Comparison of ENCODE assay signal across 19 mouse cellular contexts in the genomic region with DNA sequence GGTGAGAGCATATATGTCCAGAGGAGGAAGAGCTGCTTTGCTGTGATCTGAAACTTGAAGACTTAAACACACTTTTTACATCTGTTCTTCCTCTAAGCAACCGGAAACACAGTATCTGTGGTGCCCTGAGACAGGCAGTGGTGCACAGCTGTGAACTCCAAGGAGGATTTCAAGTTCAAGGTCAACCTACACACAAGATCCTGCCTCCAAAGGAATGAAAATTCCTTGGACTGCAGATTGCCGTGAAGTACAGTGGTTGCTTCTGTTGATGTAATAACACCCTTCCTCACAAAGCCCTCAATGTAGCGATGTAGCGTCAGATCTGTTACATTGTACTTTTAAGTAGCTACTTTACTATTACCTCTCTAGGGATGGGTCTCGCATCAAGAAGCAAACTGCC. TPM values are rescaled to one million over a fixed set of nuclear protein-coding genes. Genes with fewer than 3 reads are reported as not detected.
A peak's percentile ranks its signal among the peaks of the same experiment; 100 is the strongest.
DNase-seq lines count a peak whose midpoint lies in the region; ATAC-seq and TF ChIP-seq lines count a peak whose summit lies in the region.
"Had no signal": no experiment of that assay in that cellular context is flagged by ENCODE, and none has a peak within 500 bp of the region (broad histone marks: within the 10 kb centered on the region; RNA-seq: fewer than 3 reads in every experiment).

No protein-coding gene starts in this region.

- H3K27me3 ChIP-seq in heart, embryonic 13.5 days (replicated peaks): no peaks in the 10 kb centered on the region
- no peaks in the 10 kb centered on the region for H3K27me3 ChIP-seq in stomach, embryonic 15.5 days (replicated peaks)
- H3K27me3 ChIP-seq in stomach, postnatal 0 days (ENCODE audit: control insufficient read depth, insufficient read depth, low read length): no peaks in the 10 kb centered on the region
- no peaks in the 10 kb centered on the region for H3K27me3 ChIP-seq in splenic B cell, adult 2 months (ENCODE audit: control insufficient read depth, insufficient read depth, low read length, poor library complexity, severe bottlenecking)
- no peaks in the 10 kb centered on the region for H3K27me3 ChIP-seq in forebrain, embryonic 14.5 days (replicated peaks; ENCODE audit: control insufficient read depth, insufficient read depth, low read length)
- H3K27me3 ChIP-seq: embryonic facial prominence, embryonic 13.5 days; hindbrain, embryonic 13.5 days; limb, embryonic 12.5 days; liver, embryonic 15.5 days had no signal

- H3K4me3 ChIP-seq in heart, embryonic 13.5 days: no peak overlapping the region
- H3K4me3 ChIP-seq in stomach, embryonic 15.5 days (replicated peaks): no peak overlapping the region
- no peak overlapping the region for H3K4me3 ChIP-seq in stomach, postnatal 0 days (ENCODE audit: low read depth, low read length)
- no peak overlapping the region for H3K4me3 ChIP-seq in forebrain, embryonic 14.5 days (ENCODE audit: low read depth, low read length)
- H3K4me3 ChIP-seq: embryonic facial prominence, embryonic 13.5 days; hindbrain, embryonic 13.5 days; limb, embryonic 12.5 days; liver, embryonic 15.5 days had no signal

- WGBS in heart, embryonic 13.5 days: 79% methylated on average over 5 of the region's 5 CpGs
- WGBS in stomach, embryonic 15.5 days: 79% methylated on average over 5 of the region's 5 CpGs
- WGBS in stomach, postnatal 0 days: 79% methylated on average over 5 of the region's 5 CpGs
- 90% methylated on average over 5 of the region's 5 CpGs for WGBS in forebrain, embryonic 14.5 days

- intact Hi-C loops in heart, postnatal 25 days (cut with DNase I): loop anchor here (2.0 kb wide), 1 partner anchor 30 kb away; no protein-coding TSS in a partner anchor

- no peak for TF ChIP-seq CTCF in stomach, postnatal 0 days (IDR thresholded peaks at IDR 0.05; ENCODE audit: low read depth)

- no peaks in the 10 kb centered on the region for H3K9me3 ChIP-seq in heart, embryonic 13.5 days
- H3K9me3 ChIP-seq in stomach, embryonic 15.5 days: no peaks in the 10 kb centered on the region
- no peaks in the 10 kb centered on the region for H3K9me3 ChIP-seq in stomach, postnatal 0 days (ENCODE audit: control insufficient read depth, low read length)
- no peaks in the 10 kb centered on the region for H3K9me3 ChIP-seq in forebrain, embryonic 14.5 days (replicated peaks; ENCODE audit: control insufficient read depth, low read length)
- H3K9me3 ChIP-seq: embryonic facial prominence, embryonic 13.5 days; hindbrain, embryonic 13.5 days; limb, embryonic 12.5 days; liver, embryonic 15.5 days had no signal

- peak overlapping the region; percentile 44; the same call in 1 of the 2 replicates for H3K27ac ChIP-seq in heart, embryonic 13.5 days (replicated peaks)
- peak overlapping the region; percentile 61; the same call in 1 of the 2 replicates for H3K27ac ChIP-seq in stomach, embryonic 15.5 days
- H3K27ac ChIP-seq in stomach, postnatal 0 days (replicated peaks): no peak overlapping the region
- H3K27ac ChIP-seq in forebrain, embryonic 14.5 days (ENCODE audit: low read depth, low read length): no peak overlapping the region
- H3K27ac ChIP-seq: embryonic facial prominence, embryonic 13.5 days; limb, embryonic 12.5 days; liver, embryonic 15.5 days had no signal

- peaks cover 95% of the 10 kb centered on the region for H3K4me1 ChIP-seq in heart, embryonic 13.5 days
- H3K4me1 ChIP-seq in stomach, embryonic 15.5 days: peaks cover 52% of the 10 kb centered on the region
- peaks cover 16% of the 10 kb centered on the region for H3K4me1 ChIP-seq in stomach, postnatal 0 days (replicated peaks; ENCODE audit: control insufficient read depth, insufficient read depth)
- peaks cover 4% of the 10 kb centered on the region; the same call in 1 of the 2 replicates for H3K4me1 ChIP-seq in forebrain, embryonic 14.5 days (ENCODE audit: control insufficient read depth, insufficient read depth, low read length)

- TF ChIP-seq EP300 in stomach, postnatal 0 days (optimal IDR thresholded peaks at IDR 0.05): no peak

- DNase-seq in heart, postnatal 25 days (ENCODE audit: low spot score): no peak
- no peak for DNase-seq in stomach, postnatal 0 days (ENCODE audit: low spot score)
- DNase-seq in T-cell, adult 2 months (ENCODE audit: low spot score): peak; percentile 48
- DNase-seq in splenic B cell, adult 2 months (ENCODE audit: low read depth, low spot score): peak; percentile 55
- DNase-seq in forebrain, embryonic 14.5 days (ENCODE audit: low spot score): no peak
- DNase-seq in layer of hippocampus, adult 9-11 months: no peak
- DNase-seq: adrenal gland, postnatal 14 days; cerebellum, adult 2 months; kidney, postnatal 14 days; lung, postnatal 14 days; spleen, adult 18-20 months had no signal

- no peaks in the 10 kb centered on the region for H3K36me3 ChIP-seq in heart, embryonic 13.5 days
- no peaks in the 10 kb centered on the region for H3K36me3 ChIP-seq in stomach, embryonic 15.5 days
- no peaks in the 10 kb centered on the region for H3K36me3 ChIP-seq in stomach, postnatal 0 days (ENCODE audit: control insufficient read depth, insufficient read depth, low read length)
- H3K36me3 ChIP-seq in splenic B cell, adult 2 months (ENCODE audit: control insufficient read depth, insufficient read depth, low read length, poor library complexity, severe bottlenecking): no peaks in the 10 kb centered on the region
- H3K36me3 ChIP-seq in forebrain, embryonic 14.5 days (ENCODE audit: control insufficient read depth, insufficient read depth, low read length): no peaks in the 10 kb centered on the region
- H3K36me3 ChIP-seq: embryonic facial prominence, embryonic 13.5 days; hindbrain, embryonic 13.5 days; limb, embryonic 12.5 days; liver, embryonic 15.5 days had no signal

- ATAC-seq in heart, embryonic 13.5 days (ENCODE audit: extremely low read depth, insufficient number of reproducible peaks, low FRiP score, low TSS enrichment): no peak
- no peak for ATAC-seq in stomach, embryonic 15.5 days (ENCODE audit: insufficient read depth, low FRiP score, low read depth)
- ATAC-seq in stomach, postnatal 0 days (ENCODE audit: low FRiP score, low TSS enrichment): no peak
- ATAC-seq in forebrain, embryonic 14.5 days: no peak
- ATAC-seq: intestine, postnatal 0 days had no signal

- no peak overlapping the region for H3K9ac ChIP-seq in heart, embryonic 13.5 days
- no peak overlapping the region for H3K9ac ChIP-seq in stomach, embryonic 15.5 days
- H3K9ac ChIP-seq in stomach, postnatal 0 days (ENCODE audit: low read length): no peak overlapping the region
- H3K9ac ChIP-seq in forebrain, embryonic 14.5 days (ENCODE audit: low read length): no peak overlapping the region
- H3K9ac ChIP-seq: embryonic facial prominence, embryonic 13.5 days; hindbrain, embryonic 13.5 days; limb, embryonic 12.5 days; liver, embryonic 15.5 days had no signal

- no peak overlapping the region for H3K4me2 ChIP-seq in heart, embryonic 13.5 days
- no peak overlapping the region for H3K4me2 ChIP-seq in stomach, embryonic 15.5 days
- H3K4me2 ChIP-seq in stomach, postnatal 0 days (replicated peaks; ENCODE audit: low read depth): no peak overlapping the region
- H3K4me2 ChIP-seq in forebrain, embryonic 14.5 days (ENCODE audit: low read length): no peak overlapping the region
- H3K4me2 ChIP-seq: embryonic facial prominence, embryonic 13.5 days; heart, embryonic 11.5 days; hindbrain, embryonic 13.5 days; limb, embryonic 12.5 days; liver, embryonic 15.5 days had no signal

RNA-seq across cellular contexts. Expression of a gene that starts 30.5 kb away (rescaled TPM):
- 29.7 and 30.8 TPM in 2 replicates for polyA plus RNA-seq in heart, embryonic 13.5 days (2015; fragmentation: Nextera tagmentation; extraction: Ambion mirVana)
- total RNA-seq in heart, postnatal 25 days (2021): 10 to 100 TPM; 67.1 to 78.4 TPM
- 44.2 and 44.5 TPM in 2 replicates for polyA plus RNA-seq in stomach, embryonic 15.5 days (2015; fragmentation: Nextera tagmentation; extraction: Ambion mirVana)
- polyA plus RNA-seq in stomach, postnatal 0 days (2015; fragmentation: Nextera tagmentation; extraction: Ambion mirVana): 34.0 and 35.9 TPM in 2 replicates
- 20.6 and 20.8 TPM in 2 replicates for polyA plus RNA-seq in forebrain, embryonic 14.5 days (2014; fragmentation: Nextera tagmentation; extraction: Ambion mirVana)

Comparison
In these comparisons a context has a peak if more than half of its experiments do, and no peak if none do; other contexts are left out.
1. H3K27ac ChIP-seq: peak in heart, embryonic 13.5 days (single experiment) and stomach, embryonic 15.5 days (single experiment); none in stomach, postnatal 0 days (single experiment) and forebrain, embryonic 14.5 days (single experiment).
2. DNase-seq: peak in T-cell, adult 2 months (single experiment) and splenic B cell, adult 2 months (single experiment); none in heart, postnatal 25 days (single experiment), stomach, postnatal 0 days (single experiment), forebrain, embryonic 14.5 days (single experiment) and layer of hippocampus, adult 9-11 months (single experiment).